Mouse (Mus musculus): Measurements from ENCODE around the gene Zdhhc17. TPM values are rescaled to one million over a fixed set of nuclear protein-coding genes. Genes with fewer than 3 reads are reported as not detected.

The Zdhhc17 gene
- total and polyA plus RNA-seq, 3 experiments = 5.8 to 8.0 (median 7.3) TPM

- Histone ChIP-seq H3K9me3 (replicated peaks; ENCODE audit: low read length) (no peaks in the 10 kb centered on the region), H3K4me2 (ENCODE audit: insufficient read depth, low read depth, poor library complexity, severe bottlenecking) (no peak overlapping the region), H3K4me1 (ENCODE audit: control insufficient read depth in 1 of 2, insufficient read depth in 2 of 2) (no peaks in the 10 kb centered on the region), H3K9ac (ENCODE audit: insufficient read depth, low read depth) (no peak overlapping the region), H3K79me2 (replicated peaks; ENCODE audit: control insufficient read depth, extremely low read depth, insufficient read depth, poor library complexity, severe bottlenecking) (no peaks in the 10 kb centered on the region), H3K27ac (ENCODE audit: insufficient read depth, low read depth) (no peak overlapping the region), H3K4me3 (replicated peaks in 1 of 3; ENCODE audit: low read depth in 2 of 3, low read length in 2 of 3, poor library complexity in 1 of 3) (no peak overlapping the region), H3K27me3 (replicated peaks) (no peaks in the 10 kb centered on the region), H3K36me3 (replicated peaks in 1 of 2; ENCODE audit: control insufficient read depth in 1 of 2, insufficient read depth in 1 of 2, low read length in 1 of 2) (peaks cover 8 to 35% of the 10 kb centered on the region in 2 experiments)
- dilution Hi-C loops (cut with MboI; ENCODE audit: extremely low pct_ligation_motif_present, extremely low pct_unique_long_range_greater_than_20kb, low sequenced_read_pairs) (no loop called here), in situ Hi-C loops (cut with MboI; ENCODE audit: low pct_ligation_motif_present, low pct_unique_long_range_greater_than_20kb, low sequenced_read_pairs) (no loop called here)
- TF ChIP-seq MEF2A (IDR thresholded peaks at IDR 0.05; ENCODE audit: borderline replicate concordance, low read depth, low read length) (no peak), UBTF (IDR thresholded peaks at IDR 0.05; ENCODE audit: low read depth, low read length) (no peak), ETS1 (conservative IDR thresholded peaks at IDR 0.05; ENCODE audit: low read depth, low read length) (no peak), IRF4 (IDR thresholded peaks at IDR 0.05; ENCODE audit: low read depth, low read length) (no peak), CHD1 (IDR thresholded peaks at IDR 0.05; ENCODE audit: low read depth, low read length) (no peak), RAD21 (IDR thresholded peaks at IDR 0.05; ENCODE audit: low read depth, low read length) (no peak), JUND (conservative IDR thresholded peaks at IDR 0.05; ENCODE audit: low read depth, low read length) (no peak), SMC3 (IDR thresholded peaks at IDR 0.05; ENCODE audit: low read depth, low read length) (no peak), ZNF384 (IDR thresholded peaks at IDR 0.05; ENCODE audit: low read depth, low read length) (no peak), ELF1 (IDR thresholded peaks at IDR 0.05; ENCODE audit: low read depth, low read length) (no peak), POLR2A (IDR thresholded peaks at IDR 0.05; ENCODE audit: low read depth, low read length) (no peak)
- DNase-seq (ENCODE audit: extremely low read depth) = no peak
Measured at GRCm38 (mm10) chr10:110980441-110980840, 29.5 kb downstream of the Zdhhc17 start.

DNA sequence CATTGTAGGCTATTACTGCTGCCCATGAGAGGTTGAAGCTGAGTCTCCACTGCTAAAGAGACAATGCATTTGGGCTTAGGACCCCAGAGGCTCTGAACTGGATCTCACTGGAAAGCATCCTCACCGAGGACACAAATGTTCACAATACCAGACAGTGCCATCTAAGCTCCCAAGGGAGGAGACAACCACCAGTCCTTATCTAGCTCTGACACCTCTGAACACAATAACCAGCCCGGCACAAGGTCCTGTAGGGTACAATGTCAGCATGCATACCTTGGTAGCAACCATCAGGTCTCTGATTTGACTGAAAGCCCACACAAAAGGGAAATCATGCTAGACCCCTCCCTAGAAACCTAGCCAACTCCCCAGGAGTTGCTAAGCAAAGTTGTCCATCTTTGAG, 30.5 kb downstream of the Zdhhc17 start:
- no peaks in the 10 kb centered on the region for H3K79me2 ChIP-seq (replicated peaks; ENCODE audit: control insufficient read depth, extremely low read depth, insufficient read depth, poor library complexity, severe bottlenecking)
- in situ Hi-C loops (cut with MboI; ENCODE audit: low pct_ligation_motif_present, low pct_unique_long_range_greater_than_20kb, low sequenced_read_pairs) = loop anchor here (10.0 kb wide), 1 partner anchor 185 kb away; no protein-coding TSS in a partner anchor
- no peaks in the 10 kb centered on the region for H3K4me1 ChIP-seq (ENCODE audit: control insufficient read depth in 1 of 2, insufficient read depth in 2 of 2)
- no peak overlapping the region for H3K27ac ChIP-seq (ENCODE audit: insufficient read depth, low read depth)
- no peak overlapping the region for H3K4me3 ChIP-seq (replicated peaks in 1 of 3; ENCODE audit: low read depth in 2 of 3, low read length in 2 of 3, poor library complexity in 1 of 3)
- no peaks in the 10 kb centered on the region for H3K27me3 ChIP-seq (replicated peaks)
- peaks cover 8 to 41% of the 10 kb centered on the region in 2 experiments for H3K36me3 ChIP-seq (replicated peaks in 1 of 2; ENCODE audit: control insufficient read depth in 1 of 2, insufficient read depth in 1 of 2, low read length in 1 of 2)
- H3K9ac ChIP-seq (ENCODE audit: insufficient read depth, low read depth) = no peak overlapping the region
- no peak for DNase-seq (ENCODE audit: extremely low read depth)
- H3K9me3 ChIP-seq (replicated peaks; ENCODE audit: low read length) = no peaks in the 10 kb centered on the region
- H3K4me2 ChIP-seq (ENCODE audit: insufficient read depth, low read depth, poor library complexity, severe bottlenecking) = no peak overlapping the region
- no peak for TF ChIP-seq TBP (conservative IDR thresholded peaks at IDR 0.05; ENCODE audit: low read depth, low read length)
- no peak for TF ChIP-seq POLR2A (IDR thresholded peaks at IDR 0.05; ENCODE audit: low read depth, low read length)
- TF ChIP-seq JUN (IDR thresholded peaks at IDR 0.05; ENCODE audit: insufficient read depth, low read depth, low read length) = no peak
- no peak for TF ChIP-seq JUND (conservative IDR thresholded peaks at IDR 0.05; ENCODE audit: low read depth, low read length)
- no peak for TF ChIP-seq MEF2A (IDR thresholded peaks at IDR 0.05; ENCODE audit: borderline replicate concordance, low read depth, low read length)
- TF ChIP-seq MAX (IDR thresholded peaks at IDR 0.05; ENCODE audit: low read length) = no peak
- dilution Hi-C loops (cut with MboI; ENCODE audit: extremely low pct_ligation_motif_present, extremely low pct_unique_long_range_greater_than_20kb, low sequenced_read_pairs) = no loop called here
